Mouse (Mus musculus) liver (tissue): Measurements from ENCODE around the gene Fut8.
"Not testable (repeated sequence)": the region's sequence is repeated elsewhere in the genome, so short reads cannot be mapped to it uniquely, and the experiment has no call there.

Experiments used
- DNase-seq: peaks from one replicate; pipeline ENCODE4 v3.0.0-alpha.2; 2020; ENCODE audit warnings: mixed read lengths

Fut8 gene

DNA sequence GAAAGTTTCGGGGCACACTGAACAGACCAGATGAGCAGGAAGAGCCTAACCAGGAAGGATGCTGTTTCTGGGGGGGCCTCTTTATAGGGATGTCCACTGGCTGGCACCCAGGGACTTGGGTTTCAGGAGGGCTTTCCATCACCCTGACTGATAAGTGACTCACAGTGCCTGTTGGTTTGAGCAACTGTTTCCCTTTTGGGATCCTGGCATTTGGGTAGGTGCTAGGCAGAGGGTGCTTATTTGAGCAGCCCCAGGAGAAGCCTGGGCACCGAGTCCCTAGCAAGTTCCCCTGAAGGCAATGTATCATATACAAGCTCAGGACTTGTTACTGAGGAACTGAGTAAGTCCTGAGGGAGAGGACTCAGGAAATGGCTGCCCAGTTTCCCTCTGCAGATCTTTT lies 267.5 kb downstream of the Fut8 start:
- no peak for DNase-seq

DNA sequence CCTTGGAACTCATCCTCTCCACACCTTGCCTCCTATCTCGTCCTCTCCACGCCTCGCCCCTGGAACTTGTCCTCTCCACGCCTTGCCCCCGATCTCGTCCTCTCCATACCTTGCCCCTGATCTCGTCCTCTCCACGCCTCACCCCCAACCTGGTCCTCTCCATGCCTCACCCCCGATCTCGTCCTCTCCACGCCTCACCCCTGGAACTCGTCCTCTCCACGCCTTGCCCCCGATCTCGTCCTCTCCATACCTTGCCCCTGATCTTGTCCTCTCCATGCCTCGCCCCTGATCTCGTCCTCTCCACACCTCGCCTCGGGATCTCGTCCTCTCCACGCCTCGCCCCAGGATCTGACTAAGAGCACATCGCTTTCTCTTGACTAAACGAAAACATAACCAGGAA lies 269.8 kb downstream of the Fut8 start:
- no peak for DNase-seq

DNA sequence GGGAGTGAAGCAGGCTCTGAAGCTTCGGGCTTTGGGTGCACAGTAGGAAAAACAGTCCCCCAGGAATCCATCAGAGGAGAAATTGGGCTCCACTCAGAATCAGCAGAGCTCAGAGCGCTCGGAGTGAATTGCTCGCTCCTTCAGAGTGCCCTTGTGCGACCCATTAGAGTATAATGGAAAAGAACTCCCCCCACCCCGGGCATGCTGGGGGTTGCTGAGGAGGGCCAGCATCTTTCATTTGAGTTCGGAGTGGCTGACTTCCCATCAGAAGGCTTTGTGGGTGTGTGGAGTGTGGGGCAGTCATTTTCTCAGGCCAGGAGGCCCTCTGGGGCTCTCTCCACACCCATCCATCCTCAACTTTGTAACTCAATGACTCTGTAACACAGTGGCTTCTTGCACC lies 272.8 kb downstream of the Fut8 start:
- no peak for DNase-seq

DNA sequence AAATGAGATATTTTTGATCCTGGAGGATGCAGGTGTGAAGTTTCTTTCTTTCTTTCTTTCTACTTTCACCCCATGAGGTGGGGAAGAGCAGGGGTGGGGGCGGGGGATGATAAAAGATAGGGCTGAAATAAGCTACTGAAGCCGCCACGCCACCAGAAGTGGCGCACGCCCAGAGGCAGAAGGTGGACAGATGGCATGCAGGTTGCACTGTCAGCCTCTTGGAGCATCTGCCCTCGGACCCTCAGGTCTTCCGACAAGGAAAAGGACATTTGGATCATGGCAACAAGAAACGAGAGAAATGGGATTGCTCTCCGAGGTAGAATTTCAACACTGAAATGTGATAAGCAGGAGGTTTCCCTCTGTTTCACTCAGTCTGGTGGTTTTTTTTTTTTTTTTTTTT lies 273.3 kb downstream of the Fut8 start:
- no peak for DNase-seq

DNA sequence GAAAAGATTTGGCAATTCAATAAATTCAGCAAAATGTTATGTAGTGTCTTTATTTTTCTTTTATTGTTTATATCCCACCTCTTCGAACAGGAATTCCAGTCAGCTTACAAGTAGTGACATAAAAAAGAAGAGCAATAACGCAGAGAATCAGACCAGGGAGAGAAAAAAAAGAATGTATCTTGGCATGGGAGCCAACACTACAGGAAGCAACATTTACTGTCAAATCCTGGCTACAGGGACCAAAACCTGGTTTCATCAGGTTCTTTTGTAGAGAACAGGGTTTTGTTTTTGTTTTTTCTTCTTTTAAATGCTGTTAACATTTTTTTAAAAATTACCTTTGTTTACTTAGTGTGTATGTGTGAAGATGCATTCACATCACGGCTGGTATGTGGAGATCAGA lies 273.7 kb downstream of the Fut8 start:
- DNase-seq = no peak

DNA sequence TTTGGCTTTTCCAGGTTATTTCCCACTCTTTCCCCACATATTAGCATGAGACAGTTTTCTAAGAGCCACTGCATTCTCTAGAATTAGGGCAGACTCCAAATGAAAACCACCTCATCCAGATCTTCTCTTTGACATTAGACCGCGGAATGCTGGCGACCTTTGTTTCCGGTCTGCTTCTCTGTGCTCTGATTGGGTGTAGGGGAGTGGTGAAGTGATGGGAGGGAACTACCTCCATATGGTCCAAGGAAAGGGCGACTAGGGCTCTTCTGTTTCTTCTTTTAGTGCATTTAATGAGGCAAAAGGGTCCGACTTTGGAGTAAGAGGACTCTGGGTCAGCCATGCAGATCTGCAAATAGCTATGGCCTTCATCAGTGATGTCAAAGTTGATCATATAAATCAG lies 278.9 kb downstream of the Fut8 start:
- DNase-seq = no peak

DNA sequence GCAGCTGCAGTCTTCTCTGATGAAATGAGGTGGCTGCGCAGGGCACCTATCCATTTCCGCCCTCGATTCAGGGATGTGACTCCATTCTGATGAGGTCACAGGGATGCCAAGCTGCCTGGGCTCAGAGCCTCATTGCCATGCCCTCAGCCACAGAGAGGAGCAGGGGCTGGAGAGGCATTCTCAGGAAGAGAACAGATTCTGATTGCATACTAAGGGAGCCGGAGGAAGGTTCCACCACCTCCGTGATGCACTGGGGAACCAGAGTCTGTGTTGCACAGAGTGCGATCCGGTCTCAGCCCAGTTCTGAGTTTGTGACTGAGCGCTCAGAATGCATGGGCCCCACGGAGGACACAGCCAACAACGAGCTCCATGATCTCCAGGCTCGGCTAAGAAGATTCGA lies 279.8 kb downstream of the Fut8 start:
- DNase-seq = no peak

DNA sequence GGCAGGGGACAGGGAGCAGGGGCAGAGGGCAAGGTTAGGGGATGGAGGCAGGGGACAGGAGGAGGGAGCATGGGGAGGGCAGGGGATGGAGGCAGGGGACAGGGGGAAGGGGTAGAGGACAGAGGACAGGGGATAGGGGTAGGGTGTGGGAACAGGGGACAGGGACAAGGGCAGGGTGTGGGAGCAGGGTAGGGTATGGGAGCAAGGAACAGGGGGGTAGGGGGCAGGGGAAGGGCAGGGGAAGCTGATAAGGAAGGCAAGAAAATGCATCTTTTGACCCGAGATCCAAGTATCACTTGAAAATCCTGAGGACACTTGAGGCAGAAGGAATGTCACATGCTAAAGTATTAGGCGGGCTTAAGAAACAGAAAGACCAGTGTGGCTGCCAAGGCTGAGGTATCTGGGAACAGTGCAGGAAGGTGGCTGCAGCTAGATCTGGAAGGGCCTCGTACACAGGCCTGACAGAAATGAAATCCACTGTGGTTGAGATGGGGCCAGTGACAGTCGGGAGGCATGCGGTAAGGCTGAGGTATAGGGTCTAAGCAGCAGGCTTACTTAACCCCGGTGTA lies 281.7 kb downstream of the Fut8 start:
- no peak for DNase-seq

DNA sequence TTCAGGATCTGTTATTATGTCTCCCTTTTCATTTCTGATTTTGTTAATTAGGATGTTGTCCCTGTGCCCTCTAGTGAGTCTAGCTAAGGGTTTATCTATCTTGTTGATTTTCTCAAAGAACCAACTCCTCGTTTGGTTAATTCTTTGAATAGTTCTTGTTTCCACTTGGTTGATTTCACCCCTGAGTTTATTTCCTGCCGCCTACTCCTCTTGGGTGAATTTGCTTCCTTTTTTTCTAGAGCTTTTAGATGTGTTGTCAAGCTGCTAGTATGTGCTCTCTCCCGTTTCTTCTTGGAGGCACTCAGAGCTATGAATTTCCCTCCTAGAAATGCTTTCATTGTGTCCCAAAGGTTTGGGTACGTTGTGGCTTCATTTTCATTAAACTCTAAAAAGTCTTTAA lies 286.1 kb downstream of the Fut8 start:
- DNase-seq = not testable (repeated sequence)
